Mouse (Mus musculus) urinary bladder, adult 2 months (tissue): ENCODE results near the gene Ptprm. TPM values are rescaled to one million over a fixed set of nuclear protein-coding genes. Genes with fewer than 3 reads are reported as not detected.

Source experiments
- DNase-seq: peaks from one replicate; pipeline ENCODE4 v3.0.0; 2022; ENCODE audit warnings: low spot score
- polyA plus RNA-seq: library from polyadenylated mRNA; depleted of rRNA; stranded (reverse); fragments of >200 nt; gene quantifications from 2 replicates; pipeline ENCODE4 v1.2.3, GENCODE M21; 2012

The Ptprm gene
- polyA plus RNA-seq, 1 experiment, result 15.0 TPM

- no peak for DNase-seq
Measured at GRCm38 (mm10) chr17:67138981-67139380, 215.3 kb downstream of the Ptprm start.

GRCm38 (mm10) chr17:67136876-67137275 is 217.4 kb downstream of the Ptprm start:
- no peak for DNase-seq

DNA sequence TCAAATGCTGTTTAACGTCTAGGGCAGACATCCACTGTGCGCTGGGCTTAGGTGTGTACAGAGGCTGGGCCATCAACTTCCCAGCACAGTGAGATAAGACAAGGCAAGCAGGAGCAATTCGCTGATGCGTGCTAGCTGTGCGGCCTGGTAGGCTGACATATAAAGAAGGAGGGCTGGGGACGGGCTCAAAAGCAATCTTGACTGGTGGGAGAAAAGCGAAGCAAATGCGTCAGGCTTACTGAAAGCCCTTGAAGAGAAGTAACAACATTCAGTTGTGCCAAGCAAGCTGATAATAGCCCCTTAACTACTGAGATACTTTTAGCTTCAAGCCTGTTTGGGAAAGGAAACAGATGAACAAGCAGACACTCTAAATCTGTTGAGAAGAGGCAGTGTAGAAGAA is 217.8 kb downstream of the Ptprm start:
- DNase-seq, result no peak

- DNase-seq, result no peak
Measured at GRCm38 (mm10) chr17:67134235-67134634, 220.0 kb downstream of the Ptprm start.

DNA sequence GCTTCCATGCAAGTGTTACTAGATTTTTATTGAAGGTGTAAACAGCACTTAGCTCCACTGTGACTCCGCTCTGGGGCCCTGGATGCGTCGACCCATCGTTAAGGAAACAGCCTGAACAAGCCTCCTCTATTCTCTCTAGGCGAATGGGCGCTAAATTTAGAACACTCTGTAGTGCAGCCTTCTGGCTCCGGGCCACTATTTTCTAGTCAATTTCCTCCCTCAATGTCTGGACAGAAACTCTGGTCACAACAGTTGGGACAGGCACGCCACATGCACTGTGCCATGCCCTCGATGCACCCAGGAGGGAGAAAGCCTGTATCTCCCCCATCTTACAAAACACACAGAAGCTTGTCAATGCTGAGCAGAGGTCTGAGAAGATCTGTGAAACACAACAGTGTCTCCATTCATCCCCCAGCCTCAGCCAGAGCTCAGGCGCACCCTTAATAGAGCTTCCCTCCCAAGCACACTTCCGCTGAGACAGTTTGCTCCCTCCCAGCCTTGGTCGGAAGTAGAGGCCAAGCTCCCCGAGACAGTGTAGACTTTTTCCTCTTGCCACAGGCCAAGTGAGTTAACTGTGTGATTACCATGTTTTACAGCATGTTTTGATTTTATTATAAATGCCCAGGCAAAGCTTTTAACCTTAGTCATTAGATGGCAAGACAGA is 220.7 kb downstream of the Ptprm start:
- DNase-seq, result no peak

DNA sequence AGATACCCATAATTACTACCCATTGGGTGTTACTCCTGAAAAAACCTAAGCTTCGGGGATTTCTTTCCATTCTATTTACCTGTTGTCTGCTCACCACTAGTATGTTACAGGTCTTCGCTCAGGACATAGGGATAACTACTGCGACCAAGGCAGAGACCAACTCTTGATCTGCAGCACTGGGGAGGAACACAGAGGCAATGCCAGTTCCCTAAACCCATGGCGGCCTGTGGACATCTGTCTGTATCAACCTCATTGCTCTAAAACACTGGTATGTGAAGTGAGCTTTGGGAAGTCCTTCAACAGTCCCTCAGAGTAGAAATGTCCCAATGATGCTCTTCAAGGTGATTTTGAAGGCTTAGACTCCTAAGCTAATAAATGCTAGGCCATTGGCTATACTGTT is 221.2 kb downstream of the Ptprm start:
- DNase-seq, result no peak

DNA sequence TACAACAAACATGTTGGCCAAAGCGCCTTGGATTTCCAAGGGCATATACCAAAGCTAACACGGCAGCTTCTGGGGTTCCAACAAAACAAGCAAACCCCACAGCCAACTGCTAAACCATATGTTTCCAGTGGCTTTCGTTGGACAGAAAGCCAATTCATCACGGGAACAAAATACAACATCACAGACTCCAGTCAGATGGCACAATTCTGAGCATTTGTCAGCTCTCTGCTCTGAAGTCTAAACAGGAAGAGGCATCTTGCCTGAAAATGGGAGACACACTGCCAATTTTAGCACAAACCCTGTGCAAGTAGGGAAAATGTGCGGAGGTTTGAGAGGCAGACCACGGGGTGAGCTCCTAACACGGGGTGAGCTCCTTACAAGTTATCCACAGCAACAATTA is 226.7 kb downstream of the Ptprm start:
- DNase-seq, result no peak

GRCm38 (mm10) chr17:67125596-67125995 is 228.7 kb downstream of the Ptprm start:
- DNase-seq, result no peak

DNA sequence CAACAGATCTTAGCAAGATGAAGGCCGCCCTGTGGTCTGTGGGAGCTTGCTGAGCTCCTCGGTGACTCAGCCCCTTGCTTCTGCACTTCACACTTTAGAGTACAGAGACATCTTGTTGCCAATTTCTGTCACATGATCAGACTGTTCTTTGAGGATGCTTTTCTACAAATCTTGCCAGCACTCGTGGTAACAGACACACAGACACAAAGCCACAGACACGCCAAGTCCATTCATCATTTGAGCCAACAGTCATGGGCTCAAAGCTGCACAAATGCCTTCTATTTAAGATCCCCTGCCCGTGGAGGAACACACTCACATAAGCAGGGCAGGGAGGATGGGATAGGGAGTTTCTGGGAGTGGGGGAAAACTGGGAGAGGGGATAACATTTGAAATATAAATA is 230.0 kb downstream of the Ptprm start:
- DNase-seq, result no peak

- DNase-seq, result no peak
Measured at GRCm38 (mm10) chr17:67123722-67124121, 230.5 kb downstream of the Ptprm start.

DNA sequence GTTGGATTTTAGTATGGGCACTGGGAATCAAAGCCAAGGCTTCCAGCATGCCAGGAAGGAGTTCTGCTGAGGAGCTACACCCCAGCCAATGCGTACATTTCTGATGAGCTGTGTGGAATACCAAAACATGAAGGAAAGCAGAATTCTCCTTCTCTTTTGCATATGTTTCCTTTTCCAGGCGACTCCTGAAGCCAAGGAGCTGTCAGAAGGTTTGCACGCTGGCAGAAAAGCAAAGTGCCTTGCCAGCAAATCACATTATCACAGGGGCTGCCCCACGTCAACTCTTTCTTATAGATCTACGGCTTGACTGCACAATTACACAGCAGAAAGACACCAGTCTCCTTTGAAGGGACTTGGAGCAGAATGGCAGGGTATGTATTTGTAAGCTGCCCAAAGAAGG is 233.4 kb downstream of the Ptprm start:
- DNase-seq, result no peak

DNA sequence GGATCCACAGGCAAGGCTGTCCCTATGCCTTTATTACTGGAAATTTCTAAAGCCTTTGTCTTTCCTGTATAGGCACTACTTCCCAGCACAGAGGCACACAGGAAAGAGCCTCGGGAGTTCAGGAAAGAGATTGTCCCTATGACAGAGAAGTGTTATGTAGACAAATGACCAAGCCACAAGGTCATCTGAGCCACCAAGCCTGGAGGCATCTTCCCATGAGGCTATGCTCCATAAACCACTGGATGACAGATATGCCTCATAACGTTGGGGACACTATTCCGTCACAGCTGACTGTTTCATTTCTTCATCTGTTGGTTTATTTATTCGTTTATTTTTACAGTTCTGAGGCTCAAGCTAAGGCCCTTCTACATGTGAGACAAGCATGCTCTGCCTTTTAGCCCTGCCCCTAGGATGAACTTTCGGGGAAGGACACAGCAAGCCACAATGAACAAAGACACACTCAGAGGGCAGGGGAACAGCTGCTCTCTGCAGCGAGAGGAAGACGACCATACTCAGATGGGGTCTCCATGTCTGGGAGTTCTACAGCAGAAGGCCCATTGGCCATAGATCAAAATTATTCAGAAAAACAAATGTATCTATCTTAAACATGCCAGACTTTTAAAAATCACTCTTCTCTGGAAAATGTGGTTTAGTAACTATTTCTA is 235.4 kb downstream of the Ptprm start:
- DNase-seq, result no peak

DNA sequence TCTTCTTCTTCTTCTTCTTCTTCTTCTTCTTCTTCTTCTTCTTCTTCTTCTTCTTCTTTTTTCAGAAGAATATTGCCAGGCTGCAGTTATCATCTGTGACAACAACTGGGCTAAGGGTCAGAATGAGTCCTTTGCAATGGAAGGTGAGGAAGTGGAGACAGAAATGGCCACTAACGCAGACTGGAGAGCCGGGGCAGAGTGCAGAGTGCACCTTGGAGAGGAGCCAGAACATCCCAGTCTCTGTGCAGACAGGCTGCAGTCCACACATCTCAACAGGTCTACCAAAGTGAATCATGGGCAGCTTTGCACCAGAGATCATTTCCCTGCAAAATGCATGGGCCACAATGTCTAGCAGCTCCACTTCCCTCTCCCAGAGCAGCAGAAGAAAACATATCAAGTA is 239.4 kb downstream of the Ptprm start:
- no peak for DNase-seq

DNA sequence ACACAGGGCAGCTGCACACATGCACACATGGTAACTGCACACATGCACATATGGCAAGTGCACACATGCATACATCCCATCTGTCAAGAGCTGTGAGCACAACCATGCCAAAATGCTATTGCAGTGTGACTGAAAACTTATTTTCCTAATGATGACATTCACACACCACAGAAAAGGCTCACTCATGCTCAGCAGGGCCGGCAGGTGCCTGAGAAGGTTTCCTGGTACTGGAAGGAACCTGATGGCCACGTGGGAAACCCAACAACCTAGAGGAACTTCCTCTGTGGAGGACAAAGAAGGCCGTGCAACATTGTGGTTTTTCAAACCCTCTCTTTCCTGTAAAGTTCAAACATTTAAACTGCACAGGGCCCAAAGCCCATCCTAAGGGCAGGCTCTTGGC is 241.6 kb downstream of the Ptprm start:
- DNase-seq, result no peak

GRCm38 (mm10) chr17:67106176-67106575 is 248.1 kb downstream of the Ptprm start:
- no peak for DNase-seq

GRCm38 (mm10) chr17:67102051-67102450 is 252.2 kb downstream of the Ptprm start:
- DNase-seq, result no peak

- no peak for DNase-seq
Measured at GRCm38 (mm10) chr17:67090997-67091396, 263.3 kb downstream of the Ptprm start.

- no peak for DNase-seq
Measured at GRCm38 (mm10) chr17:67090153-67090552, 264.1 kb downstream of the Ptprm start.

- DNase-seq, result no peak
Measured at GRCm38 (mm10) chr17:67089611-67090010, 264.6 kb downstream of the Ptprm start.

DNA sequence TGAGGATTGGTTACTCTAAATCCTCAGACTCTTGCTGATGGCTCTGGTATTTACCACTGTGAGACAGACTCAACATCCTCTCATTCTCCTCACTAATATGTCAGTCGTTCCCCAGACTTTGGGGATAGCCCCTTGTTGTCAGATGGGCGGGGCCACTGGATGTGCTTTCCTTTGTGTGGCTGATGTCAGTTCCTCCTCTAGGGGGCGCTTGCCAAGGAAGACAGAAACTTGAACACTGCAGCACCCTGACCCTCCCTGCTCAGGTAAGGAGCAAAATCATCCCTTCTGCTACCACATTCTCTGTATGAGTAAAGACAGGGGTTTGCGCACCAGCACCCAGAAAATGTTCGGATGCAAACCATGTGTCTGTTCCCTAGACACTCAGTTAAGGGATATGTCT is 266.7 kb downstream of the Ptprm start:
- DNase-seq, result no peak

GRCm38 (mm10) chr17:67086811-67087210 is 267.4 kb downstream of the Ptprm start:
- no peak for DNase-seq

GRCm38 (mm10) chr17:67084501-67084900 is 269.8 kb downstream of the Ptprm start:
- DNase-seq, result no peak

DNA sequence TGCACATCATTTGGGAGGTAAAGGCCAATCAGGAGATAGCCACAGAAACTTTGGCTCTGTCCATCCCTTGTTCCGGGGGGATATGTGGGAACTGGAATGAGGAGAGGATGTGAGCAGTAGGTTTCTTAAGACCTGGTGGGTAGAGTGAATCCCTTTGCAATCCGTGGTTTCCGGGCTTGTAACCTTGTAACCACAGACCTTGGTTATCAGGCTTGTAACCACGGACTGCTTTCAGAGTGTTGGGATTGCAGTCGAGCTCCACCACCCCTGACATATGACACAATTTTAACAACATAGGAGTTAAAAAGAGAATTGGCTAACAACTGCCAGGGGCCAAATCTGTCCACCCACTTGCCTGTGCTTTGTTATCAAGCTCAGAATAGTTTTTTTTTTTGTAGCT is 270.2 kb downstream of the Ptprm start:
- DNase-seq, result no peak

DNA sequence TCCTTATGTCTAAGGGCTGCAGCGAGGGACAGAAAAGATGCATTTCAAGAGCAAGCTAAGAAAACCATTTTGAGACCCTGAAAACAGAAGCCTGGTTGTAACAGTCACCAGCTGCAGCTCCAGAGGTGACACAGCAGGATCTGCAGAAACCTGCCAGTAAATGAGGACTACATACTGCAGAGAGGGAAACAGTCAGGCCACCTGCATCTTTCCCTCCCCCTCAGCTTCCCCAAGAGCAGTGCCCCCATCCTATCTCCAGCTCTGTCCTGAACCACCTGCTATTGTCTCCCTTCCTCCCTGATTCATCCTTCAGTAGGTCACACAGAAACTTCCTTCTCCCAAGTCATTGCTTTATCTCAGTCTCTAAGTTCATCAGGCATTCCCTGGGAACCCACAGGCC is 274.7 kb downstream of the Ptprm start:
- no peak for DNase-seq
